Mouse (Mus musculus) lung, postnatal 0 days (tissue): Measurements from ENCODE around the gene Dbndd1.

Experiments
- CTCF ChIP-seq: IDR thresholded peaks from 2 replicates; pipeline ENCODE4 v1.5.1; 2016; ENCODE audit warnings: antibody characterized with exemption, mild to moderate bottlenecking
- EP300 ChIP-seq: IDR thresholded peaks from 2 replicates; pipeline ENCODE4 v1.6.1; 2016; ENCODE audit warnings: antibody characterized with exemption, mild to moderate bottlenecking, control low read depth

GRCm38 (mm10) chr8:123518667-123519066 is 3.4 kb upstream of the Dbndd1 start, which contains the start of gene Gas8:
- TF ChIP-seq CTCF (peak; percentile 51), EP300 (no peak)
